Mouse (Mus musculus): ENCODE measurements around the gene Tchp. TPM values are rescaled to one million over a fixed set of nuclear protein-coding genes. Genes with fewer than 3 reads are reported as not detected.

Tchp gene
- polyA plus RNA-seq (2012; rRNA removed), result 7.0 and 7.9 TPM in 2 replicates

DNA sequence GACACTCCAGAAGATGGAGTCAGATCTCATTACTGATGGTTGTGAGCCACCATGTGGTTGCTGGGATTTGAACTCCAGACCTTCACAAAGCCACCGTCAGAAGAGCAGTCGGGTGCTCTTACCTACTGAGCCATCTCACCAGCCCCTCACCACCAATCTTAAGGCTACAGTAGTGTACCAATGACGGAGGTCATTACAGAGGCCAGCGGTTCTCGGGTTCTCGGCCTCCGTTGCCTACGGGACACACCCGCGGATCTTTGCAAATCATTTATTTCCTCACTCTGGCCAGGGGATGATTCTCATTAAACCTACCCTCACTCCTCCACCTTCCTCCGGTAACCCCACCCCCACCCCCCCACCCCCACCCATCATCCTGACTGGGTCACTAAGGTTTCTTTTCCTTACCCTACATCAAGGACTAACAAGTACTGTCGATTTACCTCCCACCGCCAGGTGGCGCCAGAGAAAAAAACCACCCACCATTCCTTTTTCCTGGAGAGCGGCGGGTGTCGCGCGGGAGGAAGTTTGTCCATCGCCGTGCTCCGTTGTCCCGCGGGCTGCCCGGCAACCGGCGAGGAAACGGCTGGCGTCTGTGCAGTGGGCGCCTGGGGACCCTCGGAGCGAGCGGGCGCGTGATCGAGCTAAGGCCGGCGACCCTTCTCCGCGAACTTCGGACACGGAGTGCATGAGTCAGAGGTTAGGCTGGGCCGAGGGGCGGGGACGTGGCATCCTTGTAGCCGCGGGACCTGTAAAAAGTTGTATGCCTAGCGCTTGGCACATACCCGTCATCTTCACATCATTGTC lies at the start of gene Tchp:
Gene Tchp, plus strand, starts transcription at position 496 of the 804 bp plus-strand sequence.

GRCm38 (mm10) chr5:114658255-114658654 lies 49.3 kb upstream of the Tchp start, which contains the start of gene Trpv4:
Gene Trpv4 (minus strand): TSS chr5:114658421.

GRCm38 (mm10) chr5:114690633-114691567 lies 16.7 kb upstream of the Tchp start, which contains the start of gene Gltp:
Gene Gltp (minus strand): TSS chr5:114690984.

Other genes with a start within 250 kb of the Tchp start
- gene Fam222a, start 139.7 kb upstream of the Tchp start, polyA plus RNA-seq (2012; rRNA removed), result 0.59 and 0.70 TPM in 2 replicates
- gene Trpv4, start 49.3 kb upstream of the Tchp start, polyA plus RNA-seq (2012; rRNA removed), result 0.18 and 0.24 TPM in 2 replicates
- 16.3 and 20.1 TPM in 2 replicates for gene Gltp, start 16.8 kb upstream of the Tchp start, polyA plus RNA-seq (2012; rRNA removed)
- gene Ankrd13a, start 66.9 kb downstream of the Tchp start, polyA plus RNA-seq (2012; rRNA removed), result 36.2 and 42.6 TPM in 2 replicates
- 12.2 and 14.8 TPM in 2 replicates for gene Git2, start 67.8 kb downstream of the Tchp start, polyA plus RNA-seq (2012; rRNA removed)
- gene 1500011B03Rik, start 115.7 kb downstream of the Tchp start, polyA plus RNA-seq (2012; rRNA removed), result 17.4 and 19.0 TPM in 2 replicates
- not detected in 2 replicates for gene 4930519G04Rik, start 145.9 kb downstream of the Tchp start, polyA plus RNA-seq (2012; rRNA removed)
- not detected in 2 replicates for gene Gm9936, start 150.9 kb downstream of the Tchp start, polyA plus RNA-seq (2012; rRNA removed)
- gene Oasl2, start 189.2 kb downstream of the Tchp start, polyA plus RNA-seq (2012; rRNA removed), result 1.9 and 3.1 TPM in 2 replicates
- gene Oasl1, start 215.5 kb downstream of the Tchp start, polyA plus RNA-seq (2012; rRNA removed), result 0.70 TPM in 2 replicates
- gene 2210016L21Rik, start 234.4 kb downstream of the Tchp start, polyA plus RNA-seq (2012; rRNA removed), result 7.5 and 8.0 TPM in 2 replicates

Data from liver, embryonic 14 days (tissue).